Mouse (Mus musculus): Measurements from ENCODE around the gene Hydin.
A peak's percentile ranks its signal among the peaks of the same experiment; 100 is the strongest.
"Not testable (repeated sequence)": the region's sequence is repeated elsewhere in the genome, so short reads cannot be mapped to it uniquely, and the experiment has no call there.

The Hydin gene

DNA sequence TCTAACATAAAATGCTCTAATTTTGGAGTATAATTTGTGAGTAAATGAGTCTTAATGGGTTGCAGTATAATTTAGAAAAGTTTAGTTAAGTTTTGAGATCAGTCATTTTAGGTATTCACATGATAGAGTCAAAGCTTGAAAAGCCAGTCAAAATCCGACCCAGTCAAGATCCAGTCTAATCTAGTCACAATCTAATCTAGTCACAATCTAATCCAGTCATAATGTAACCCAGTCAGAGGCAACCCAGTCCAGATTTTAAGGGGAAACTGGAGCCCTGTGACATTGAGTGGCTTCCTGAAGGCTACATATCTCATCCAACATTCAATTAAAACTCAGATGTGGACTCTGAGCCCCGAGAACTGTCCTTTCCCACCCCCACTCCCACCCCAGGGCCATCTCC, 72.7 kb downstream of the Hydin start:
- no peak for DNase-seq (ENCODE audit: low read depth)

DNA sequence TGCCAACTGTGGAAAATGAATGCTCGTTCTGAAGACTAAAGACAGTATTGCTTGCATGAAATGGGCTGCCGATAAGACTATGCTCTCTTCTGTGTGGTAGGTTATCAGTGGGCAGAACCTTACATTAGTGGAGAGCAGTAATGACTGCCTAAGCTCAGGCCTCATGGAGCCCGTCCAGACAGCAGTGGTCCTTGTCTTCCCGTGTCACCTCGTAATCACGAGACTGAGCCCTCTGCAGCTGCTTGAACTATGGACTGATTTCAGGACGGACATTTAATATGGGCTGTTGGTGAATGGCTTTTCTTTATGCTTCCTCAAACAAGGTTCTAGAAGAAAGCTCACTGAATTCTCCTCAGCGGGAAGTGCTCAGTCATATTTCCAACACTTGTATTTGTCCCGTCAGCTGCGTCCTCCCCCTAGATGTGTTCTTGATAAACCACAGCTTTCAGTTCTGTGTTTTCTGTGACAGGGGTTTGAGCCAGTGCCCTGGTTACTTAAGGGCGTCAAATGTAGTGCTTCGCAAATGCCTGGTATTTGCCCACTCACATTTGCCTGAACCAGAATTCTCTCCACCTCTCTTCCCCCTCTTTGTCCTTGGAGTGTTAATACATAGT, 73.4 kb downstream of the Hydin start:
- no peak for DNase-seq (ENCODE audit: low read depth)

DNA sequence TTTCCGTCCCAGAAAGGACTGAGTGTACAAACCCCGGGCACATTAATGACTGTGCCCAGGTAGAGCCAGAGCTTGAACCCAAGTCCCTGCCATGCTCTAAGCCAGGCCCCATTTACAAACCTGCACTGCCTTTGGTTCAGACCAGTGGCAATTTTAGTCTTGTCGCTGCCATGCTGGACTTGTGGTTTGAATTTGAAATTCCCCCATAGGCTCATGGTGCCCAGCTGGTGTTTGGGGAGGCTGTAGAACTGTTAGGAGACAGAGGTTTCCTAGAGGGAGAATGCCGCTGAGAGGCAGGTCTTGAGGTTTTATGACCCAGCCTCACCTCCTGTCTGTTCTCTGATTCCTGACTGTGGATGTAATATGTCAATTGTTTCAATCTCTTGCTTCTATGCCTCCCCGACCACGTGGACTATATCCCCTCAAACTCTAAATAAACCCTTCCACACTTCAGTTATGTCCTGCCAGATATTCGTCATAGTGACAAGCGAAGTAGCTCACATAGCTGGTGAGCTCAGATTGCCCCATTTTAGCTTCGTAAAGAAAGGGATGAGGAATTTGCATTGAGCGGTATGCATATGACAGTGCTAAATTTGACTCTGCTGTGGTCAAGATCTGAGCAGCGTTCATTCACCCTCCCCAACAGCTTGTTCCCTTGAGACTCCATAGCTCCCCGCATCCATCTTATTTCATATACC, 79.1 kb downstream of the Hydin start:
- DNase-seq (ENCODE audit: low read depth) = no peak

DNA sequence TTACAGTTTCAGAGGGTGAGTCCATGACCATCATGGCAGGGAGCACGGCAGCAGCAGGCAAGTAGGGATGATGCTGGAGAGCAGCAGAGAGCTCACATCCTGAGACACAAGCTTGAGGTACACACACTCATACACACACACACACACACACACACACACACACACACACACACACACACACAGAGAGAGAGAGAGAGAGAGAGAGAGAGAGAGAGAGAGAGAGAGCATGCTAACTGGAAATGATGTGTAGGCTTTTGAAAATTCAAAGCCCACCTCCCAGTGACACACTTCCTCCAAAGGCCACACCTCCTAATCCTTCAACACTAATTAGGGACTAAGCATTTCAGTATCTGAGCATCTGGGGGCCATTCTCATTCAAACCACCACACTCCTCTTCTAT, 80.1 kb downstream of the Hydin start:
- DNase-seq (ENCODE audit: low read depth) = no peak

DNA sequence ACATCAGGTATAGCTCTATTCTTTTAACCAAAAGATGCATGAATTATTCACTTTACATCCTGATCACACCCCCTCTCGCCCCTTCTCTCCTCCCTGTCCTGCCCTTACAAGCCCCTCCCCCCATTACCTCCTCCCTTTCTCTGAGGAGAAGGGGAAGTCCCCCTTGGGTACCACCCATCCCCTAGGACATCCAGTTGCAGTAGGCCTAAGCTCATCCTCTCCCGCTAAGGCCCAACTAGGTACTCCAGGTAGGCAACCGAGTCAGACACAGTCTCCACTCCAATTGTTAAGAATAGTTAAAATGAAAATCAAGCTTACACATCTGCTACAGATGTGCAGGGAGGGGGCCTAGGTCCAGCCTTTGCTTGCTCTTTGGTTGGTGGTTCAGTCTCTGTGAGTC, 83.9 kb downstream of the Hydin start:
- no peak for DNase-seq (ENCODE audit: low read depth)

DNA sequence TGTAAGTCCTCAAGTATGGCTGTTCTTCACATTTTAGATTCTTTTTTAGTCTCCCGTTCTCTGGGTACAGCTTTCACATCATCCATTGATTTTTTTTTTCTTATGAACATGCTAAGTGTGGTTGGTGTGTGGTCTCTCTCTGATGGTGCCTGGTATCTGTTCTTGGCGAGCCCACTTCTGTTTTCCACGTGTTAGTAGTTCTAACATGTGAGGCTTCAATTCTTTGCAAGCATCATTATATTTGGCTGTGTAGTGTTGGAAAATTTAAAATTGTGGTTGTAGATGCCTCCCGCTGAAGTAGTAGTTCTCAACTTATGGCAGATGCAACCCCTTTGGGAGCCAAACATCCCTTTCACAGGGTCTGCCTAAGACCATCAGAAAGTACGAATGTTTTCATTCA, 85.1 kb downstream of the Hydin start:
- DNase-seq (ENCODE audit: low read depth) = no peak

DNA sequence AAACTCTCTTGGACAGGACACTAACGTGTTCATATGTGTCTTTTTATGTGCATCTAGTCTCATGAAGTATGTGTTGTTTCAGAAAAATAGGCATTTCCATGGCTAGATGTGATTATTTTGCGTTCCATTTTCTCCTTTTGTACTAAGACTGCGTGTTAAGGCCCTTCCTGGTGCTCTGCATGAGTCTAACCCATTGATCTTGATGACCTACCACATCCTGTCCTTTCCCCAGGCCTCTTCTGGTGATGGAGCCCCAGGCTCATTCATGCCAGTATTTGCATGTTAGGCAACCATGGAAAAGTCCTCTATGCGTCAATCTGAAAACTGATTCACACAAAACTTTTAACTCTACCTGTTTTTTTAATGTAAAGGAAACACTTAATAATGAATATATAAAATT, 96.2 kb downstream of the Hydin start:
- no peak for DNase-seq (ENCODE audit: low read depth)

DNA sequence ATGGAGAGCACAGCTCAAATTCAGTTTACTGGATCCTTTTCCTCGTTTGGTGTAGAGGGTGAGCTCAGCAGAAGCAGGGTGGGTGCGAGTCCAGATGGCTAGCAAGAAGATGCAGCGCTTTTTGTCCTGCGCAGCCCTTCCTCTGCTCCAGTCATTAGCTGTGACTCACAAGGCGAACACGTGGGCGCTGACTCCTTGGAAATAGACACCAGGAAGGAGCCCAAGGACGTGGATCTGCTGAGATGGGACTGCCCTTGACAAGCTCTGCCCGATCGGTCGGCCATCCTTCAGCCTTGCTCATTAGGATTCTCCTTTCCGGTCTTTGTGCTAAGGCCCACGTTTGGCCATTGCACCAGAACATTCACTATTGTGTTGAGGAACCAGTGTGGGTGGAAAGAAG, 106.1 kb downstream of the Hydin start:
- DNase-seq (ENCODE audit: low read depth) = no peak

DNA sequence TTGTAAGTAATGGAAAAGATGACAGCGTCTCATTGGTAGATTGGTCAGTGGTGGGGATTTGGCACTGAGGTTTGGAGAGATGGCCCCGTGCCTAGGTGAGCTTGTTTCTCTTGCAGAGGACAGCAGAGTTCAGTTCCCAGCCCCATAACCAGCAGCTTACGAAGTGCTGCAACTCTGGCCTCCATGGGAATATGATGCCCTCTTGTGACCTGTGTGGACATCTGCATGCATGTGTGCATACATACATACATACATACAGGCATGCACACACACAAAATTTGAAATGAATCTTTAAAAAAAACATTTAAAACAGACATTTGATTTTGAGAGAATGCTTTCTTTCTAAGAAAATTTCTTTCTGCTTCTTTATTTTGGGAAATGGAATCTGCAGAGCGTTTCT, 106.9 kb downstream of the Hydin start:
- peak; percentile 6 for DNase-seq (ENCODE audit: low read depth)

DNA sequence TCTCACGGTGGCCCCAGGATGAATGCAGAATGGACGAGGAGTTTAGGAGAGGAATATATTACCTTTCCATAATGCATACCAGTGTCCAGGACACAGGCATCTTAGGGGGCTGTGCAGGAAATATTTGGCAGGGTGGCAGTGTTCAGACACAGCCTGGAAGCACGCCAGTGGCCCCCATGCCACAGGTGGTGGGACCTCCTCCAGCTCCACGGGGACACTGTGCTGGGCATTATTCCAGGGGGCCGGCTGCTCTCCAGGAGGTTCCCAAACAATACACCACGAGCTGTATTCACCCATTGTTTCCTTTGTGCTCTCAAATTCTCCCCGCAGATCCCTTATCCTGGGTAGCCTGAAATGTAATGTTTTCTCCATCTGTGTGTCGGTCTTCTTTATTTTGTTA, 116.0 kb downstream of the Hydin start:
- no peak for DNase-seq (ENCODE audit: low read depth)

DNA sequence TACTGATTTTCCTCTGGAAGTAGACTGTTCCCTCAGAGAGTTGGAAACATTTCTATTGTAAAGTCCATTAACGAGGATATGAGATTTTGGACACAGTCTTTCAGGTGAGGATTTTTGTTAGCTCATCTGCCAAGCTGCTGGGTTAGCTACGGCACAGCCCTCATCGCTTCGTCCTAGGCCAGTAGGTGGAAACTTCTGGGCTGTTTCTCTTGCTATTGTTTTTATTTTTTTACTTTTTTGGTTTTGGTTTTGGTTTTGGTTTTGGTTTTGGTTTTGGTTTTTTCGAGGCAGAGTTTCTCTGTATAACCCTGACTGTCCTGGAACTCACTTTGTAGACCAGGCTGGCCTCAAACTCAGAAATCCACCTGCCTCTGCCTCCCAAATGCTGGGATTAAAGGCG, 117.9 kb downstream of the Hydin start:
- DNase-seq (ENCODE audit: low read depth) = not testable (repeated sequence)

DNA sequence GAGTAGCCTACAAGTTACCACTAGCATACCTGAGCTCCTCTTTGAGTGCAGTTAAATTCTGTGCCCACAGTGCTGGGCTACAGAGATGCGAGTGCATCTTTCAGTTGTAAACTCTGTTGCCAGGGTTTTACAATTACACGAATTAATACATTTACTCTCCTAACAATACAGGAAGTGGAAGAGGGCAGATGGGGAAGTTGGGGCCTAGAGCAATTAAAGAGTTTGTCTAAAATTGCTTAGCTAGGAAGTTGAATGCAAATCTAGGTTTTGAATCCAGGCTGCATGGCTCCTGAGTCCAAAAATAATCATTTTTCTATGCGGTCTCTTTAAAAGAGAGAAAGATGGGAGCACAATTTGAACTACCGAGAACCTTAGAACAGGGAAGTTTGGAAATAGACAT, 128.9 kb downstream of the Hydin start:
- no peak for DNase-seq (ENCODE audit: low read depth)

DNA sequence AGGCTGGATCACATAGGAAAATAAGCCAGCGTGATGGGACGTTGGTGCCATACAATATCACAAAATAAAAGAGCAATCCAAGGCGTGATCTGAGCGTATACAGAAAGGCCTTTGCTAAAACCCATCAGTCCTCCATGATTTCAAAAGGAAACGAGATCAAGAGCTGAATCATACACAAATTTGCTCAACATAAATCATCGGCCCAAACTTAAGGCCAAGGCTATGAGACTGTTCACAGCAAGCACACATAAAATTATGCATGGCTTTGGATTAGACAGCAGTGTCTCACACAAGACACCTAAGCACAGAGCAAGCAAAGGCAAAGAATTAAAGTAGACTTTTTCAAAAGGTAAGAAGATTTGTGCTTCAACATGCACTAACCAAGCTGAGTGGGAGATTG, 133.8 kb downstream of the Hydin start:
- no peak for DNase-seq (ENCODE audit: low read depth)

DNA sequence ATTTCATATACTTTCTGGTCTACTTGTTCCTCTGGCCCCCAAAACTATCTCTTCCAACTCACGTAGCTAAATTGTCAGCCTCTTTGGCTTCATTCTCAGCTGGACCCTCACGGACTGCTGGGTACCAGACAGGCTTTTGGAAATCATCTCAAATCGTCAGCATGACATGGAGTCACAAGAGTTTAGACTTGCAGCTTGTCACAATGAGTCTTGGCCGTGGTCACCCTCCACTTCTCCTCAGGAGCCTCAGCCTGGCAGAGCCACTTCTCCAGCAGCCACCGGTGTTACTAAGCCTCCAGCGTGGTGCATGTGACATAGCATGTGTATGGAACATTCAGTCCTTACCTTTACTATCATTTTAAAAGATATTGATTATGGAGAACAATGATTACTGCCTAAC, 135.5 kb downstream of the Hydin start:
- DNase-seq (ENCODE audit: low read depth) = no peak

DNA sequence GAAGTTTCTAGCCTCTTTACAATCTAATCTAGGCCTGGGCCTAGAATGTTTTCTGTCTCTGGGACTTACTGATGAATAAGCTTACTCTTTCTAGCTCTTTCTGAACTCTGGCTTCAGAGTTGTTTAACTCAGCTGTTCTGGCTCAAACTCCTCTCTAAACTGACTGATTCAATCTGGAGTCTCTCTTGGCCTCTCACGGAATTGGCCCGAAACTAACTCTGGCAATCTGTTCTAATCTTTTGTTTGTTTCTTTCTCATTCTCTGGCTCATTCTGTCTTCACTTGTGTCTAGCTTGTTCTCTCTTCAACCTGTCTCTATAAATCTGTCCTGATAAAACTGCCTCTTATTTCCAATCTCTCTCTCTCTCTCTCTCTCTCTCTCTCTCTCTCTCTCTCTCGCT, 137.7 kb downstream of the Hydin start:
- no peak for DNase-seq (ENCODE audit: low read depth)

DNA sequence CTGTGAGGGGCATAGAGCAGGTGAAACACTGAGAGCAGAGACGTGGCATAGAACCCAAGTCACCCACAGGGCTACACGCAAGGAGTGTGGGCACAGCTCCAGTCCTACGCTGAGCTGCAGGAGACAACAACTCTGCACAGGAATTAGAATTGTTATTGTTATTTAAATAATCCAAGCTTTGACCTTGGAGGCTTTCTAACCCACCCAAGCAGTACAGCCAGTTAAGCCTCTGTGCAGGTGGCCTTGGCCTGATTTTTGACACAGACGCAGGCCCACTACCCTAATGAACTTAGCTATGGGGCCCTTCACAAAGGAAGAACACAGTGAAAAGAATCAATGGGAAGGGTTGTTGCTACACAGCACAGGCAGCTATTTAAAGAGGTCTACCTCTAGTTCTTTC, 148.3 kb downstream of the Hydin start:
- no peak for DNase-seq (ENCODE audit: low read depth)

DNA sequence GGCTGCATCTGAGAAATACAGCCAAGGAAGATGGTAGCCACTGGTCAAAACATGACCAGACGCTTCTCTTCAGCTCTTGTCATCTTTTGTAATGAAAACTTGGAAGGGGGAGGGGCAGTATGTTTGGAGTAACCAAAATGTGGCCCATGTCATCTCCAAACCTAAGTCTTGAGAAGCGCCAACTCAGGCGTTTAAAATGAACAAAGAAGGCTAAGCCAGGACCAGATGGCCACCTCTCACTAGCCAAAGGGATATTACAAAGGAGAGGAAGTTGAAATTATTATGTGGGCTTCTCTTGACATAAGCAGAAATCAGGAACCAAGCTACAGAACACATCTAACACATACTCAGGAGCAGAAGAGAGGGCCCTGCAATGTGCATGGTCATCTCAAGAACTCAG, 150.2 kb downstream of the Hydin start:
- DNase-seq (ENCODE audit: low read depth) = no peak

DNA sequence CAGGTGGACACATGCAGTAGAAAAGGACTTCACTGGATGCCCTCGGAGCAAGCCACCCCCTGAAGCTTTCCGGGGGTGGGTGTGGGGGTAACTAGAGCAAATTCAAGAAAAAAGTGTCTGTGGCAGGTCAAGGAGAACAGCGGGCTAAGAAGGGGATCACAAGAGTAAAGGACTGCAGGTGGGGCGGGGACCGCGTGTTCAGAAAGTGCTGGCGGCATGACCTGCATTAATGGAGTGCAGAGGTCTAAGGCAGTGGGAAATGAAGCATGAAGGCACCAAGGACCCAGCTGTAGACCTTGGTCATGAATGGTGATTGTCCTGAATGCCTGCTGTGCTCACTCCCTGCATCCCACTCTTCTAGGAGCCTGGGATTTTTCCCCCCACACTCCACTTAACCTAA, 151.0 kb downstream of the Hydin start:
- DNase-seq (ENCODE audit: low read depth) = no peak

DNA sequence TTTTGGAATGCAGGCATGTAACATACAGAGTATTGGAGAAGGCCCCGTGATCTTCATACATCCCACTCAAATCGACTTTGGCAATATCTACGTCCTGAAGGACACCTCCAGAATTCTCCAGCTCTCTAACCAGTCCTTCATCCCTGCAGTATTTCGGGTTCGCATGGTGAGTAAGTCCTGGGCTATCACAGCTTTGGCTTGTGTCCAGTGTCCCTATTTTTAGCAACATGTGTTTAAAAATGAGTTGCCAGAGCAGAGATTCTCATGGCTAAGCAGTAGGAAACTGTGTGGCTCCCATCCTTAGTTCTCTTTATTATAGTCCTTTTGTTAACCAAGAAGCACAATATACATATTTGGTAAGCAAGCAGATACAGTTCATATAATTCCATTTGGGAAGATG, 152.9 kb downstream of the Hydin start:
- DNase-seq (ENCODE audit: low read depth) = peak; percentile 39

DNA sequence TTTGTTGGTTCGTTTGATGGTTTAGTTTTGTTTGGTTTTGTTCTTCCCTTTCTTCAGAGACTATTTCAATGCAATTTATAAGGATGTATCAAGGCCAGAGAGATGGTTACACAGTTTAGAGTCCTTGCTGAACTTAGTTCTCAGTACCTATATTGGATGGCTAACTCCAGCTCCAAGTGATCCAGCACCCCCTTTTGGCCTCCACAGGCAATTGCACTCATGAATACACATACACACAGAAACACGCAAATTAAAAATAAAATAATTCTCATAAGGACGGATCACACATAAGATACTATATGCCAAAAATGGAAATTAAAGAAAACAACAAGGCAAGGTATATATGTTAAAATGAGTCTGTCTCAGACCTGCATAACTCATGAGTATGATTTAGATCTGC, 153.4 kb downstream of the Hydin start:
- DNase-seq (ENCODE audit: low read depth) = no peak

DNA sequence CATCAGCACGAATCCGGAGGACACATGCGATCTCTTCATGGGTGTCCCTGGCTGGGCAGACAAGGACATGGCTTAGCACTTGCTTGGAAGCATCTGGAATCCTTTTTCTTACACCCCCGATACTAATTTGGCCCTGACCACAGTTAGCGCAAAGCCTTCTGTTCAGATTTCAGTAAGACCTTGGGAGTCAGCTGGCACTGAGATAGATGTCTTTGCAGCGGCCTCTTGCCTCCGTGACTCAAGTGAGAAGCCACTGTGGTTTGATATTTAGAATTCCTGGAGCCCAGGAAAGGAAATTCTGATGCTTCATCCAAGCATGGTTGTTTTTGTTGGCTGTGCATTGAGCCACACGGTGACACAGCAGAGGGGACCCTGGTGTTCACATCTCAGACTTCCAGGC, 157.4 kb downstream of the Hydin start:
- DNase-seq (ENCODE audit: low read depth) = no peak

DNA sequence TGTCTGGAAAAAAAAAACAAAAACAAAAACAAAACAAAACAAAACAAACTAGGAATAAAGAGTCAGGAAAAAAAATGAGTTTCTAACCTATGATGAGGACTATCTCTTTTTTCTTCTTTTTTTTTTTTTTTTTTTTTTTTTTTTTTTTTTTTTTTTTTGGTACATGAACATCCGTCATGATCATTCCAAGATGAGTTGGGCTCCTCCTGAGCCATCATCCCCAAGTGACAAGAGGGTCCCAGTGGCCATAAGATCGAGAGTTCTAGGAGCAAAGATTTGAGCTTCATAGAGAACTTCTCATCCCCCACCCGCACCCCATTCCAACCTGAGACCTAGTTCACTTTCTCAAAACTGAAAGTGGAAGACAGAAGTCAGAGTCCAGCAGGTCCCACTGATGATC, 164.6 kb downstream of the Hydin start:
- DNase-seq (ENCODE audit: low read depth) = no peak

DNA sequence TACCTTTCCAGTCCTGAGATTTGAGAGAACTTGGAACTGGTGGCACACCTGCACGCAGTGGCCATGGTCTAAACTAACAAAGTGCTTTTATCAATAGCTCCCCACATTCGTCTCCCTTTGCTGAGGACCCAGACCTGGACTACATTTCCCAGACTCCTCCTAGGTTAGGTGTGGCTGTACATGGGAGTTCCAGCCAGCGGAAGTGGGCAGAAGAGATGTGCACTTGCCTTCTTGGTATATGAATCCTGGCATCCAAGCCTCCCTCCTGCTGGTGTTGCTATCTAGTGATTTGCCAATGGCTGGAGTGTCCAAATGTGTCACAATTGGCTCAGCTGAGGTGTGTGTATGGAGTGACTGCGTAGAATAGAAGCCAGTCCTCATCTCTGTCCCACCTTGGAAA, 173.8 kb downstream of the Hydin start:
- no peak for DNase-seq (ENCODE audit: low read depth)

DNA sequence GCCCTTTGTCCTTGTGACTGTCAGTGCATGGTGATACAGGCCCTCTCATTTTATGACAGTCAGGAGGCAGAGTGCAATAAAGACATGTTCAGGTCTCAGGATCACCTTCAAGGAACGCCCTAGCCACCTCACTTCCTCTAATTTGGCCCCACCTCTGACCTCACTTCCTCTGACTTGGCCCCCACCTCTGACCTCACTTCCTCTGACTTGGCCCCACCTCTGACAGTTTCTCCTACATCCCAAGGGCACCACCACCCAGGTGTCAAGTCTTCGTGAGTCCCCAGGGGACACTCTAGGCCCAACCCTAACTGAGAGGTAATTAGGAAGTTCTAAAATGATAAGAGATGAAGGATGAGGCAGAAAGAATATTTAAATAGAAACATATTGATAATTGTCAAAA, 177.5 kb downstream of the Hydin start:
- no peak for DNase-seq (ENCODE audit: low read depth)
